Mouse (Mus musculus) frontal cortex, adult (tissue): Measurements from ENCODE around the gene Stk39.

ENCODE experiments used
- ATAC-seq: cut with Nextera tagmentation; 2 replicates; pipeline ENCODE4 v1.9.2; 2017; ENCODE audit warnings: mild to moderate bottlenecking, moderate library complexity, mixed read lengths; ENCODE audit not compliant: low TSS enrichment

The Stk39 gene

DNA sequence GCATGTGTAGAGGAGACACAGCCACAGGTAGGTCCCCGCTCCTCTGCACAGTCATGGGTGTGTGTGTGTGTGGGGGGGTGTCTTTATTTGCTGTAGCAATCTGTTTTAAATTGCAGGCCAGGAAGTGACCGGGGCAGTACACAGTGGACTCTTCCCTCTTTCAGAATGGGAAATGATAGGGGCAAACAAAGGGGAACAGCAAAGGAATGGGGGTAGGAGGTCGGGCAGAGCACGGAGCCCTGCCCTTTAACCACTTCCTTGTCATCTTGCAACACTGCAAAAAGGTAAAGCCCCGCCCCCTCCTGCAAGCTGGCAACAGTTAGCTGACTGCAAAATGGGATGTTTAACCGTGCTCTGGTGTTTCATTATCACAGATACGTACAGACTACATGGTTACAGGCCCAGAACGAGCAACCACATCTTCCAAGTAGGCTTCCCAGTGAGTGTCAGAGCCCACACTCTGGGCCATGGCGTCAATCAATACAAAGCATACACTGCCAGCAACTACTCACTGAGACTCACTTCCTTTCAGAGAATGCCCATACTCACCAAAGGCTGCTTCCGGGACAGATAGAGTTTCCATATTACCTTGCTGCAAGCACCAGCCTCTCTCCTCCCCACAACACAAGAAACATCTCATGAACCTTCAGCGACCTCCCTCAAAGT, 89.5 kb downstream of the Stk39 start:
- no peak for ATAC-seq

- ATAC-seq = no peak
Measured at GRCm38 (mm10) chr2:68381881-68382280, 90.2 kb downstream of the Stk39 start.

GRCm38 (mm10) chr2:68381205-68381604, 90.9 kb downstream of the Stk39 start:
- ATAC-seq = peak; percentile 32; the same call in 1 of the 2 replicates

GRCm38 (mm10) chr2:68379631-68380030, 92.4 kb downstream of the Stk39 start:
- no peak for ATAC-seq

- no peak for ATAC-seq
Measured at GRCm38 (mm10) chr2:68378319-68378718, 93.7 kb downstream of the Stk39 start.

- no peak for ATAC-seq
Measured at GRCm38 (mm10) chr2:68377251-68377681, 94.8 kb downstream of the Stk39 start.

GRCm38 (mm10) chr2:68376660-68377059, 95.4 kb downstream of the Stk39 start:
- ATAC-seq = no peak

DNA sequence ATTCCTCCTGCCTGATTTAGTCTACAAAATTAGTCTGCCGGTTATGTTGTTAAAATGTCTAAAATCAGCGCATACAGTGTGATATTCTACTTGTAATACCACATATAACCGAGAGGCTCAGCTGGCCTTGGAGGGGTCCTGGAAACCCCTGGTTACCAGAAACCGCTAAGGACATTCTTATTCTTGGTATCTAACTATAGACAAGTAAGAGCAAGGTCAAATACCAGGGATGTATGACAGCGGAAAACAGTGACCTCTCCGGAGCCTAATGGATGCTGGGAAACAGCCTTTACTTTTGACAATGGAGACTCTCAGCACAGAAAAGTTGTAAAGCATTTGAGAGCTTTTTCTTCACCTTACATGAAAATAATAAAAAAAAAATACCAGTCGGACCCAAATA, 97.9 kb downstream of the Stk39 start:
- no peak for ATAC-seq

GRCm38 (mm10) chr2:68371912-68372311, 100.2 kb downstream of the Stk39 start:
- peak; percentile 25 for ATAC-seq

DNA sequence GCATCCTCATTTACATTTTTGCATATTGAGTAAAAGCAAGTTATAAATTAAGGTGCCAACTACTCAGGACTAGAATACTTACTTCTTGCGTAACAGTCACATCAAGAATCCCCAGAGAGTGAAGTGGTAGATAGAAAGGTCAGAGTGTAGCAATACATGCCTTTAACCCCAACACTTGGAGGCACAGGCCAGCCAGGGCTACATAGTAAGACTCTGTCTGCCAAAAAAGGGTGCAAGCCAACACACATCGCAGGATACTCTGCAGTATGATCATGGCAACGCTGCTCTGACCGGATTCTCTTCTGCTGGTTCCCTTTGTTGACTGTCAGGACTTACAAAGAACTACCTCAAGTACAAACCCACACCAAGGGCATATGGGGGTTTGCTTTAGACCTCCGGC, 101.7 kb downstream of the Stk39 start:
- no peak for ATAC-seq

- no peak for ATAC-seq
Measured at GRCm38 (mm10) chr2:68369080-68369479, 103.0 kb downstream of the Stk39 start.

- peak; percentile 86 for ATAC-seq
Measured at GRCm38 (mm10) chr2:68367944-68368343, 104.1 kb downstream of the Stk39 start.

GRCm38 (mm10) chr2:68366897-68367193, 105.2 kb downstream of the Stk39 start:
- no peak for ATAC-seq

GRCm38 (mm10) chr2:68366091-68366896, 105.8 kb downstream of the Stk39 start:
- ATAC-seq = no peak

DNA sequence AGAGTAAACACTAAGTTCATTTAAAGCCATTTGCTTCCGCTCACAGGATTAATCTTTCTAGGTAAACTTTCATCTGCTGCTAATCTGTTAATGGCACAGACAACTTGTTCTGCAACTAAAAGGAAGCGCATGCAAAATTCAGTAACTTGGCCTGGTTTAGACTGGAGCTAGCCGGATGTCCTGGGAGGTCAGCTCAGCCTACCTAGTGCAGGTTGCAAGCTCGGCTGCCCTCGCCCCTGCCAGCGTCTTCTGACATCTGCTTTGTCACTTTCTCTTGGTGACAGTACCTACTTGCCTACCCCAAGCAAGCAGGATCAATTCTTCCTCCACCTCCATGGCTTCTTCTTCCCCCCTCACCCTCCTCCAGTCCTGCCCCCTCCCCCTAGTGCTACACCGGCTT, 106.6 kb downstream of the Stk39 start:
- no peak for ATAC-seq

GRCm38 (mm10) chr2:68364181-68364900, 107.7 kb downstream of the Stk39 start:
- peak; percentile 39; the same call in 1 of the 2 replicates for ATAC-seq

- no peak for ATAC-seq
Measured at GRCm38 (mm10) chr2:68363159-68363558, 108.9 kb downstream of the Stk39 start.

GRCm38 (mm10) chr2:68361701-68362100, 110.4 kb downstream of the Stk39 start:
- ATAC-seq = peak; percentile 91

GRCm38 (mm10) chr2:68350621-68351020, 121.4 kb downstream of the Stk39 start:
- ATAC-seq = peak; percentile 44

- ATAC-seq = peak; percentile 41
Measured at GRCm38 (mm10) chr2:68349593-68350383, 122.3 kb downstream of the Stk39 start.

GRCm38 (mm10) chr2:68348966-68349365, 123.1 kb downstream of the Stk39 start:
- peak; percentile 55 for ATAC-seq
